Mouse (Mus musculus): ENCODE measurements around the gene Cib2. TPM values are rescaled to one million over a fixed set of nuclear protein-coding genes. Genes with fewer than 3 reads are reported as not detected.

Gene Cib2
- total RNA-seq, 2 experiments from 2014 or later: 1.4 to 1.8 TPM

DNA sequence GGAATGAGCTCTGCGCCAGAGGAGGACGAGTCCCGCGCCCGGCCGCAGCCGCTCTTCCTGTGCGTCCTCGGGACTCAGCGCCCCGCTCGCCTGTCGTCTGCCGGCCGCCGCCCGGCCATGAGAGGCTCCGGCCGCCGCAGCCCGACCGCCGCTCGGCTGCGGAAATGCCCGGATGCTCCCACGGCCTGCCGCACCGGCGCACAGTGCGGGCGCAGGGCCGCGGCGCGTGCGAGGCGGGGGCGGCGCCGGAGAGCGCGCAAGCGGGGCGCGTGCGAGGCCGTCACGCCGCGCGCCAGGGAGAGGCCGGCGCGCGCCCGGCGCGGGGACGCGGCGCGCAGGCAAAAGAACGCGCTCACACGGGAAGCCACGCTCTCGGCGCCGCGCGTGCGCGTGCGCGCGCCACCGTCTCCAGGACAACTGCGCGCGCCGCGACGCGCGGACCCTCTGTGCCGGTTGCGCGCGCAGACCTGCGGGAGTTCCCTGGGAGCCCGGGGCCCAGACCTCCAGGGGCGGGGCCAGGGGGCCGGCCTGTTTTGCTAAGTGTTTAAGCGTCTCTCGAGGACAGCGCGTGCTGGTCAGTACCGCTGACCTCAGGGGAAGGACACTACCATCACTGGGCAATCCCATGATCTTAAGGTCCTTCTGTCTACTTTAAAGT lies 58.4 kb downstream of the Cib2 start, which contains the start of gene Dmxl2:
Dmxl2 (minus strand) TSS at position 174 of the 658 bp plus-strand sequence.
- intact Hi-C loops (cut with DNase I): loop anchor here (5.0 kb wide), 1 partner anchor 86 kb away; the partner anchor contains the start of gene Idh3a
- peak; percentile 83 for DNase-seq (ENCODE audit: low spot score)

- peak; percentile 8 for DNase-seq (ENCODE audit: low spot score)
Observed at GRCm38 (mm10) chr9:54500832-54501452, 59.1 kb downstream of the Cib2 start.

DNA sequence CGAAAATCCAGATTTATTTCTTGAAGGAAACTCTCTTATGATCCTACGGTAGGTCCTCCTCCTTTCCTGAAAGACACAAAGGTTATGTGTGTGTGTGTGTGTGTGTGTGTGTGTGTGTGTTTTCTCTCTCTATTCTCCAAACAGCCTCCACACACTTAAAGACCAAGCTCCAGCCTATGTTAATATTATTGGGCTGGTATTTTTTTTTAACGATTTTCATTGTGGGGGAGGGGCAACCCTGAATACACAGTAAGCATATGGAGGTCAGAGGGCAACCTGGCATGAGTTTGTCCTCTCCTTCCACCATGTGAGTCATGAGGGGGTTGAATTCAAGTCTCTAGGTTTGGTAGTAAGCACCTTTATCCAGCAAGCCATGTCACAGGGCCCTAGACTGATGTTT lies 60.2 kb downstream of the Cib2 start:
- no peak for DNase-seq (ENCODE audit: low spot score)
- intact Hi-C loops (cut with DNase I): loop anchor here (5.0 kb wide), 1 partner anchor 88 kb away; the partner anchor contains the start of gene Idh3a

More at GRCm38 (mm10) chr9:54500832-54501452, 59.1 kb downstream of the Cib2 start:
- intact Hi-C loops (cut with DNase I): loop anchor here (5.0 kb wide), 1 partner anchor 86 kb away; the partner anchor contains the start of gene Idh3a

DNA sequence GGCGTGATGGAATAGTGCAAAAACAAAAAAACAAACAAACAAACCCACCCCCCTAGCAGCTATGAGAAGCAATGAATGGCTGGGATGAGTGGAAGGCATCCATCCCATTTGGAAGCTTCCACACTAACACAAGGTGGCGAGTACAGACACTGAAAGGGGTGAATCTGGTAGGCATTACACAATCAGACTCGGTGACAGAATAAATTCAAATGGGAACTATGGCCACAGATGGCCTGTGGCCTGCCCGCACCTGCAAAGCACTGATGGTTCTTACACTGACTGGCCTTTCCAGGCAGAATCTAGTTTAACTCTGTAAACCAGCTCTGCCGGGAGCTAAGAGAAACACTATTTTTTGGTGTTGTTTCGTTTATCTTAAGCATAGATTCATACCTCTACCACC lies 60.7 kb downstream of the Cib2 start:
- intact Hi-C loops (cut with DNase I): no loop called here

More for the DNA sequence above, 60.7 kb downstream of the Cib2 start:
- DNase-seq (ENCODE audit: low spot score): no peak

Other genes with a start within 250 kb of the Cib2 start
- 10 to 100 TPM; 18.5 to 20.0 TPM for gene Dmxl2, start 58.6 kb downstream of the Cib2 start, total RNA-seq (2021)
- gene Sh2d7, start 21.2 kb downstream of the Cib2 start, total RNA-seq (2021): not detected
- gene Idh3a, start 26.1 kb upstream of the Cib2 start, total RNA-seq (2021): 100 to 1,000 TPM; 627 to 667 TPM
- under 1 TPM; 0.10 to 0.28 TPM for gene Acsbg1, start 101.7 kb upstream of the Cib2 start, total RNA-seq (2021)
- gene Dnaja4, start 138.7 kb upstream of the Cib2 start, total RNA-seq (2021): 10 to 100 TPM; 69.1 to 78.4 TPM
- 10 to 100 TPM; 29.7 to 31.9 TPM for gene Wdr61, start 174.3 kb upstream of the Cib2 start, total RNA-seq (2021)
- not detected for gene Crabp1, start 204.5 kb upstream of the Cib2 start, total RNA-seq (2021)

All from heart, postnatal 25 days (tissue).